Mouse (Mus musculus): ENCODE measurements around the gene Nkx1-1.

- peak; percentile 83 for TF ChIP-seq CTCF (IDR thresholded peaks at IDR 0.05; ENCODE audit: insufficient read depth, low read depth, low read length)
- no peak for TF ChIP-seq POLR2A (IDR thresholded peaks at IDR 0.05; ENCODE audit: insufficient read depth, low read depth, low read length)
Observed at GRCm38 (mm10) chr5:33442927-33443710, 9.3 kb upstream of the Nkx1-1 start.

Measured in olfactory bulb, adult 2 months (tissue).